Mouse (Mus musculus) cerebellum, postnatal 10 days (tissue): ENCODE results near the gene Mrps30.
"Not testable (repeated sequence)": the region's sequence is repeated elsewhere in the genome, so short reads cannot be mapped to it uniquely, and the experiment has no call there.

Experiments
- DNase-seq, 2 experiments: peaks; one replicate each; pipeline ENCODE4 v3.0.0; 2021; ENCODE audit warnings: mixed read lengths in 2 of 2

Gene Mrps30

GRCm38 (mm10) chr13:118386511-118387447 lies at the start of gene Mrps30, which contains the start of gene B430218F22Rik:
Mrps30 (minus strand) TSS chr13:118387252.
B430218F22Rik (plus strand) TSS chr13:118386630.
- peak; percentile 97 to 98 for DNase-seq

DNA sequence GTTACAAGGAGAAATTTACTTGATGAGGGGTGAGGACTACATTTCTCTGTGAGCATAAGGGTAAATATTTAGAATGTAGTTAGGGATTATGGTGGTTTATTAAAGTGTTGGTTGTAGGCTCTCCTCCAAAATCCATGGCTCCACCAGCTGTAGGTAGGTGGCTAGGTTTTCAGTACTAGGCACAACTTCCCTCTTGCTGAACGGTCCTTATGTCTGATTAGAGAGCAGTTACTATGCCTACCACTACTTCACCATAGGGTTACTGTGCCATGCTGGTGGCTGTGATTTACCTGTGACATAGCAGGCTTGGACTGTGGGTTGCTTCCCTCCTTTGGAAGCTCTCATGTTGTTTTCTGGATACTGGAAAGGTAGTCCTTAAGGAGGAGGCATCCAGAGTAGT lies 33.8 kb upstream of the Mrps30 start:
- DNase-seq = no peak

DNA sequence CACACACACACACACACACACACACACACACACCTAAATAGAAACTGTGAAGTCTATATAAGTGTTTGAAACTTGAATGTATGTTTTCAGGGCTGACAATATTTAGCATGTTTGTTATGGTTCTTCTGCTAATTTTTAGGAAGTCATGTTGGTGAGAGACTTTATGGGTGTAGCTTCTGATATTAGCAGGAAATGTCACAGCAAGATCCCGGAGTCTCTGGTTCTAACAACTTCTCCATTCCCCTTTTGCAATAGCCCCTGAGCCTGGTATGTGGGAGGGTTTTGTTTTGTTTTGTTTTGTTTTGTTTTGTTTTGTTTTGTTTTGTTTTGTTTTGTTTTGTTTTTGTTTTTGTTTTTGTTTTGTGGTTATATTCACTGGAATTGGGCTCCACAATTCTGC lies 33.4 kb upstream of the Mrps30 start:
- DNase-seq = no peak

DNA sequence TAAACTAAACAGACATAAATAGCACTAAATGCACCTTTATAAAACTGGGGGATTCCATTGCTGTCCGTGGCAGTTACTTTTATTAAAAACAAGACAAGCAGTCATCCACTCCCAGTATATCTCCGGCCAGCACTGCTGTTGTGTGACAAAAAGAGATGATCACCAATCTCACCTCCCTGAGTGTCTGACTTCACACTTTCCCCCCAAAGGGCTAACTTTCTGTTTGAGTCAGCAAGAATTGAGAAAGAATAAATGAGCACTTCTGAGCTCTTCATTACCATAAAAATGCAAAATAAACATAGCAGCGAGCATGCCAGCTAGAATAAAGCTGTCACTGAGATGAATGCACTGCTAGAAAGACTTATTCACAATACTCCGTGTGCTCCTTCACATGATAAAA lies 31.1 kb upstream of the Mrps30 start:
- DNase-seq = no peak

GRCm38 (mm10) chr13:118411297-118411992 lies 24.4 kb upstream of the Mrps30 start:
- DNase-seq = no peak

- peak in 1 of 2 experiments; percentile 82 for DNase-seq
Observed at GRCm38 (mm10) chr13:118403544-118403943, 16.5 kb upstream of the Mrps30 start.

GRCm38 (mm10) chr13:118400340-118400739 lies 13.3 kb upstream of the Mrps30 start:
- no peak for DNase-seq

DNA sequence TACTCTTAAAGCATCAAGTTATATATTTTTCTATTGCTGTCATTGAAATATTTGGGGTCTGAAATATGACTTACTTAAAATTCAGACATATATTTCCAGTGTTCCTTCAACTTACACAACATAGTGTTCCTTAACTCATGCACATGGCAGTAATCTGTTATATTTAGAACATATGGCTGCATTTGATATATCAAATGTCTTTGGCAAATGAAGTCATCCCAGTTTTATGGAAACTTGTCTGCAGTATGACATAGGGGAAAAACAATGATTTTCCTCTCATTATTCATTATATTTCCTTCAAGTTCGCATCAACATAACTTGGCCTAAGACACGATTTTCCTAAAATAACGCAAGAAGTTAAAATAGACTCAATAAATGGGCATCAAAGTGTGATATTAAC lies 8.8 kb upstream of the Mrps30 start:
- no peak for DNase-seq

DNA sequence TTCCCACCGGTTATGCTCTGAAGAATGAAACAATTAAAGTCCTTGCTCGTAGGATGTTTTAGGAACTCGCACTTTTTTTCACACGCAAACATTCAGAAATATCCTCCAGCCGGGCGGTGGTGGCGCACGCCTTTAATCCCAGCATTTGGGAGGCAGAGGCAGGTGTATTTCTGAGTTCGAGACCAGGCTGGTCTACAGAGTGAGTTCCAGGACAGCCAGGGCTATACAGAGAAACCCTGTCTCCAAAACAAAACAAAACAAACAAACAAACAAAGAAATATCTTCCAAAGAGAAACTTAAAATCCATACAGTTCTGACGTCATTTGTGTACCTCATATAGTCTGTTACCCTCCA lies 373 bp upstream of the Mrps30 start:
- DNase-seq = not testable (repeated sequence)

DNA sequence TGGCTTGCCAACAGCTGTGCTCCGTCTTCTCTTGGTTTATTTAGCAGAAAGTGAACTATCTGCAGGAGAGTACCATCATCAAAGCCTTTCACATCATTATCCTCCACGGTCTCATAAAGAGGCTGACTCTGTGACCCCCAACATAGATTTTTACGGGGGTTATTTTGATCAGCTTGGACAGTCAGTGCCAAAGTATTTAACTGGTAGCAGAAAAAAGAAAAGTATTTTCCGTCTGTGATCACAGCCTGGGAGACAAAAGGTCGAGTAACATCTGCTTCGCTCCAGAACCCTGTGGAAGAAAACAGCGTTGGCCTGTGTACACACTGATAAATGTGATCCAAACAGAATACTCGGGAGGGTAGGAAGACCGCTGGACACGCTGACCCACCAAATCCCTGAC lies 6.7 kb downstream of the Mrps30 start:
- no peak for DNase-seq

DNA sequence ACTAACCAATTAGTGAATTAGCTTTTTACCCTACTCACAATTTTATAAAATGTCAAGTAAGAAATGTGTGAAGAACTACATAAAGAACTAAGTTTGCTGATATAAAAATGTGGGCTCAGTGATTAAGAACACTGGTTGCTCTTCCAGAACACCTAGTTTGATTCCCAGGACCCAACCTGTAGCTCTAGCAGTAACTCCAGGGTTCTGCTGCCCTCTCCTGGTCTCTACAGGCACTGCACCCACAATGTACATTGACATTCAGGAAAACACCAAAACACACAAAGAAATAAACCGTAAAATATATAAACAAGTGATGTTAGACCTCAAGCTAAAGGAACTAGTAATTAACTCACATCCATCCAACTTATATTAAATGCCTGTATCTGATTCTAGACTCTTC lies 7.9 kb downstream of the Mrps30 start:
- peak; percentile 78 to 84 for DNase-seq

- no peak for DNase-seq
Observed at GRCm38 (mm10) chr13:118372871-118373270, 14.2 kb downstream of the Mrps30 start.

- no peak for DNase-seq
Observed at GRCm38 (mm10) chr13:118365774-118366173, 21.3 kb downstream of the Mrps30 start.

DNA sequence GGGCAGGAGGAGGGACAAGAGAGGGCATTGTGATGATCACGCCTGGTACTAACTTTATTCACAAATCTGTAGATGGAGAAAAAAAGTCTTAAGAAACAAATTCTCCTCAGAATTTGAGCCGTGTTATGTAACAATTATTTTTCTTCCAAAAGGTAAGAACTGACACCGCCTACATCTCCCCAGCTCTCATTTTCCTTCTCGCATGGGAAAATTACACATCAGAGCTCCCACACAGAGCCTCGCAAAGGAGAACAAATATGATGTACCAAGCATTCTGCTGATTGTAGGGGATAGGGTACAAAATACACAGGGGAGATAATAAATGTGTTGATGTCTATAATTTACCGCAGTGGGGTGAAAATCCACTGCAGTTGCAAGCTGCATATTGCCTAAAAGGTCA lies 23.7 kb downstream of the Mrps30 start:
- DNase-seq = no peak

DNA sequence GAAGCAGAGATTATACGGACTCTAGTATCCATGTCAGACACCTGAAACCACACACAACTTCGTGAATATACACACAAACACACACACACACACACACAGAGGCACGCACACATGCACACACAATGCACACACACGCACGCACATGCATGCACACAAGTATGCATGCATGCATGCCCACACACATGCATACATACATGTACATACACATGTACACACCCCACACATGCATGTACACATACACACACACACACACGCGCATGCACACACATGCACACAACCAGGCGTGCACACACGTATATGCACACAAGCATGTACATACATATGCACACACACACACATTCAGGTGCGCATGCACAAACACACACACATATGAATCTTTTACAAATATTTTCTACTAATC lies 36.2 kb downstream of the Mrps30 start:
- DNase-seq = no peak

DNA sequence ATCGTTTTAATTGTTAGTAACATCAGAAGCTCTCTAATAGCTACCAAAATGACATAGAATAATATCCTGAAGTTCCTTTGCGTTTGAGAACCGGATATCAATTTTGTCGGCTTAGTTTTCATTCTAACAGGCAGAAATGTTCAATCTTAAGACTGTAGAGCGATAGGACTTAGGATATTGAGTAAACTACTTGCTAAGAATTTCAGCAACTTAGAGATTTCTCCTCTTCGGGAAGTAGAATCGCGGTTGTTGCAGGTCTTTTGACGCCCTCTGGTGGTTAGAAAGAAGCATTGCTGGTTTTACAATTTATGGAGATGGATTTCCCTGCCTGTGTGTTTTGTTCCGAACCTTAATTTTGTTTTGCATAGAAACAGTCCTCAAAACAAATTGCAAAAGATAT lies 36.8 kb downstream of the Mrps30 start:
- peak; percentile 22 to 53 for DNase-seq
